In the genomic region with DNA sequence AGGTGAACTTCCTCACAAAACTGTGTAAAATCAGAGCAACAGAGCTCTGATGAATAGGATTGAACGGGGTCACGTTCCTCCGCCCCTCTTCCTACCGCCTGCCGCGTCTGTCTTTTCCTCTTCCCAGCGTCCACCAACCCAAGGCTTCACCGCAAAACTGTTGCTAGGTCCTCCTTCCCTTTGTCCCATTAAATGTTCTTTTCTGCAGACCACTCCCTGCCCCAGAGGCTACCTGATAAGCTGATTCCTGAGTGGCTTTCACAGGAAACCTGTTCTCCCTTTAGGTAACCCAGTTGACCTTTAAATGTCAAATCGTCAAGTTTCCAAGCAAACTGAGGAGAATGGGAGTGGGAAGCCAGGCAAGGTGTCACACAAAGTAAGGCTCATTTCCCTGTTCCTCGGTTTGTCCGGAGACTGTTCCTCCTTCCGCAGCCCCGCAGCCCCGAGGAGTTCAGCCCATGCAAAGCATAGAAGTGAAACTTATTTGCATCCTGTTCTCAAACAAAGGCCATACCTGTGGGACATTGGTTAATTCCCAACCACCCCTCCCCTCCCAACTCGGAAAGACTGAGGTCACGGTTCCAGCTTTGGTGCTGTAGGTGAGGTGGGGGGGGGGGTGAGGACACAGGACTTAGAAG, we compare ENCODE assay signal across 14 mouse cellular contexts. TPM values are rescaled to one million over a fixed set of nuclear protein-coding genes. Genes with fewer than 3 reads are reported as not detected.
DNase-seq lines count a peak whose midpoint lies in the region; ATAC-seq and TF ChIP-seq lines count a peak whose summit lies in the region.
"Had no signal": no experiment of that assay in that cellular context is flagged by ENCODE, and none has a peak within 500 bp of the region (broad histone marks: within the 10 kb centered on the region; RNA-seq: fewer than 3 reads in every experiment).

No protein-coding gene starts in this region.

- H3K36me3 ChIP-seq in heart, embryonic 14.5 days (ENCODE audit: control insufficient read depth, insufficient read depth, low read length): no peaks in the 10 kb centered on the region
- H3K36me3 ChIP-seq in ES-E14 (ENCODE audit: control insufficient read depth, insufficient read depth, low read length, poor library complexity, severe bottlenecking): no peaks in the 10 kb centered on the region
- no peaks in the 10 kb centered on the region for H3K36me3 ChIP-seq in kidney, postnatal 0 days (ENCODE audit: insufficient read depth, low read length)
- no peaks in the 10 kb centered on the region for H3K36me3 ChIP-seq in forebrain, embryonic 10.5 days (replicated peaks)
- H3K36me3 ChIP-seq: embryonic facial prominence, embryonic 12.5 days had no signal

- in situ Hi-C loops in ES-E14 (cut with MboI; ENCODE audit: low sequenced_read_pairs in 2 of 2, unreplicated experiment in 2 of 2): no loop called here

- TF ChIP-seq CTCF in kidney, postnatal 0 days (IDR thresholded peaks at IDR 0.05; ENCODE audit: low read depth): no peak

- peak overlapping the region; percentile 6 for H3K4me2 ChIP-seq in heart, embryonic 14.5 days (ENCODE audit: low read length)
- H3K4me2 ChIP-seq in kidney, postnatal 0 days (ENCODE audit: low read length): no peak overlapping the region
- H3K4me2 ChIP-seq: embryonic facial prominence, embryonic 12.5 days had no signal

- no peak overlapping the region for H3K9ac ChIP-seq in heart, embryonic 14.5 days (ENCODE audit: low read length)
- no peak overlapping the region for H3K9ac ChIP-seq in ES-E14 (ENCODE audit: insufficient read depth, low read depth, low read length, poor library complexity, severe bottlenecking)
- H3K9ac ChIP-seq in kidney, postnatal 0 days (ENCODE audit: low read depth, low read length): no peak overlapping the region
- H3K9ac ChIP-seq: embryonic facial prominence, embryonic 12.5 days; forebrain, postnatal 0 days had no signal

- H3K9me3 ChIP-seq in heart, embryonic 14.5 days (ENCODE audit: control insufficient read depth, low read length): no peaks in the 10 kb centered on the region
- H3K9me3 ChIP-seq in ES-E14 (ENCODE audit: control insufficient read depth, insufficient read depth, low read depth, low read length): no peaks in the 10 kb centered on the region
- no peaks in the 10 kb centered on the region for H3K9me3 ChIP-seq in kidney, postnatal 0 days (replicated peaks; ENCODE audit: low read length)
- H3K9me3 ChIP-seq in forebrain, embryonic 10.5 days: no peaks in the 10 kb centered on the region
- H3K9me3 ChIP-seq: embryonic facial prominence, embryonic 12.5 days had no signal

- no peak overlapping the region for H3K4me3 ChIP-seq in heart, embryonic 14.5 days (ENCODE audit: control insufficient read depth in 1 of 2, insufficient read depth in 1 of 2, low read depth in 1 of 2, low read length in 2 of 2)
- peak overlapping the region in 1 of 2 experiments; percentile 31; a peak in 1 of 4 replicates for H3K4me3 ChIP-seq in ES-E14 (ENCODE audit: insufficient read depth in 1 of 2, low read depth in 1 of 2, low read length in 2 of 2, poor library complexity in 1 of 2, severe bottlenecking in 1 of 2)
- H3K4me3 ChIP-seq in kidney, postnatal 0 days (replicated peaks; ENCODE audit: low read depth, low read length): no peak overlapping the region
- no peak overlapping the region for H3K4me3 ChIP-seq in forebrain, embryonic 10.5 days
- H3K4me3 ChIP-seq: embryonic facial prominence, embryonic 12.5 days; myocyte had no signal

- H3K27ac ChIP-seq in heart, embryonic 14.5 days (replicated peaks in 1 of 2; ENCODE audit: control insufficient read depth in 1 of 2, insufficient read depth in 1 of 2, low read depth in 2 of 2, low read length in 2 of 2): no peak overlapping the region
- peak overlapping the region; percentile 52; the same call in 1 of the 2 replicates for H3K27ac ChIP-seq in ES-E14 (ENCODE audit: insufficient read depth, low read depth, low read length, poor library complexity, severe bottlenecking)
- H3K27ac ChIP-seq in kidney, postnatal 0 days: peak overlapping the region; percentile 20; the same call in 1 of the 2 replicates
- no peak overlapping the region for H3K27ac ChIP-seq in forebrain, embryonic 10.5 days
- H3K27ac ChIP-seq: embryonic facial prominence, embryonic 12.5 days had no signal

- no peak for DNase-seq in heart, adult 18-20 months
- no peak for DNase-seq in ES-E14 (ENCODE audit: low read depth, low spot score)
- peak; percentile 10 for DNase-seq in kidney, postnatal 0 days (ENCODE audit: low spot score)
- no peak for DNase-seq in layer of hippocampus, postnatal 14 days (ENCODE audit: low spot score in 2 of 2)
- DNase-seq in layer of hippocampus, adult 18-20 months (ENCODE audit: low spot score in 2 of 2): no peak
- DNase-seq in forebrain, embryonic 10.5 days (ENCODE audit: extremely low spot score, low spot score): no peak
- DNase-seq: cerebellum, adult 11 months; forebrain, postnatal 0 days; retina, postnatal 1 day had no signal

- no peak for ATAC-seq in heart, embryonic 14.5 days (ENCODE audit: insufficient number of reproducible peaks, insufficient read depth, low FRiP score, low read depth)
- no peak for ATAC-seq in kidney, postnatal 0 days (replicated peaks; ENCODE audit: low FRiP score, low read depth)
- ATAC-seq in megakaryocyte, adult 5-6 weeks (ENCODE audit: poor library complexity, severe bottlenecking): peak; percentile 68; the same call in 1 of the 2 replicates
- ATAC-seq: forebrain, postnatal 0 days had no signal

- no peaks in the 10 kb centered on the region for H3K27me3 ChIP-seq in heart, embryonic 14.5 days (ENCODE audit: control insufficient read depth, insufficient read depth, low read length)
- H3K27me3 ChIP-seq in kidney, postnatal 0 days (ENCODE audit: insufficient read depth, low read length): no peaks in the 10 kb centered on the region
- no peaks in the 10 kb centered on the region for H3K27me3 ChIP-seq in forebrain, embryonic 10.5 days (ENCODE audit: poor library complexity, severe bottlenecking)
- H3K27me3 ChIP-seq: embryonic facial prominence, embryonic 12.5 days had no signal

- peaks cover 5% of the 10 kb centered on the region in 2 experiments; a peak in 3 of 4 replicates for H3K4me1 ChIP-seq in heart, embryonic 14.5 days (ENCODE audit: control insufficient read depth in 2 of 2, insufficient read depth in 2 of 2, low read length in 2 of 2)
- peaks cover 7 to 16% of the 10 kb centered on the region in 2 experiments for H3K4me1 ChIP-seq in ES-E14 (ENCODE audit: control insufficient read depth in 2 of 2, insufficient read depth in 2 of 2, low read length in 2 of 2, poor library complexity in 1 of 2)
- H3K4me1 ChIP-seq in kidney, postnatal 0 days (replicated peaks; ENCODE audit: insufficient read depth, low read length): peaks cover 3% of the 10 kb centered on the region; the same call in 1 of the 2 replicates
- peaks cover 12% of the 10 kb centered on the region for H3K4me1 ChIP-seq in forebrain, embryonic 10.5 days

- 30% methylated on average over 16 of the region's 16 CpGs for WGBS in heart, embryonic 14.5 days
- WGBS in kidney, postnatal 0 days: 51% methylated on average over 16 of the region's 16 CpGs
- 52% methylated on average over 16 of the region's 16 CpGs for WGBS in forebrain, embryonic 10.5 days

TF ChIP-seq in ES-E14, 5 proteins besides CTCF, POLR2A, EP300 and RAD21:
- no peak for TF ChIP-seq HCFC1 (IDR thresholded peaks at IDR 0.05; ENCODE audit: borderline replicate concordance, insufficient read depth, low read length)
- TF ChIP-seq ZC3H11A (IDR thresholded peaks at IDR 0.05; ENCODE audit: borderline replicate concordance, low read depth, low read length): no peak
- no peak for TF ChIP-seq MAFK (IDR thresholded peaks at IDR 0.05; ENCODE audit: insufficient read depth, low read depth, low read length)
- no peak for TF ChIP-seq CHD2 (IDR thresholded peaks at IDR 0.05; ENCODE audit: low read depth, low read length)
- TF ChIP-seq ZNF384 (IDR thresholded peaks at IDR 0.05; ENCODE audit: low read depth, low read length): no peak

RNA-seq across cellular contexts. Expression of gene 9130230L23Rik, which starts 1.1 kb away (rescaled TPM):
- polyA plus RNA-seq in heart, embryonic 14.5 days (2014; fragmentation: Nextera tagmentation; extraction: Ambion mirVana): 0.14 TPM in 1 of 2 replicates, not detected in the other
- not detected for total RNA-seq in heart, adult 18-20 months (2021)
- total RNA-seq in ES-E14 (2012; rRNA removed): 0.36 and 0.74 TPM in 2 replicates
- polyA plus RNA-seq in kidney, postnatal 0 days (2015; fragmentation: Nextera tagmentation; extraction: Ambion mirVana): 0.33 and 0.47 TPM in 2 replicates
- total RNA-seq in megakaryocyte, adult 5-6 weeks (2015): 0.40 TPM in 1 of 2 replicates, not detected in the other
- 0.22 and 2.0 TPM in 2 replicates for total RNA-seq in megakaryocyte, adult 5-6 weeks (2017)
- under 1 TPM in 1 of 2 experiments, not detected in 1; 0.23 TPM for total RNA-seq in layer of hippocampus, postnatal 14 days (2021)
- total RNA-seq in layer of hippocampus, adult 18-20 months (2021): not detected
- not detected in 2 replicates for polyA plus RNA-seq in forebrain, embryonic 10.5 days (2016; fragmentation: Nextera tagmentation; extraction: Ambion mirVana)
- total RNA-seq: forebrain, postnatal 0 days had no signal
- polyA plus RNA-seq: embryonic facial prominence, embryonic 12.5 days; forebrain, postnatal 0 days; limb, embryonic 14.5 days had no signal

Comparison
In these comparisons a context has a peak if more than half of its experiments do, and no peak if none do; other contexts are left out.
1. H3K27ac ChIP-seq: peak in ES-E14 (single experiment) and kidney, postnatal 0 days (single experiment); none in heart, embryonic 14.5 days (0 of 2) and forebrain, embryonic 10.5 days (single experiment).